Mouse (Mus musculus) MN1 (cell line): ENCODE data around the gene Slc39a11.

Experiments used
- DNase-seq: peaks from one replicate; pipeline ENCODE4 v3.0.0-alpha.2; 2016; ENCODE audit warnings: low spot score

The Slc39a11 gene

GRCm38 (mm10) chr11:113399601-113400000 lies 250.3 kb downstream of the Slc39a11 start:
- DNase-seq, result no peak

- no peak for DNase-seq
These were observed 252.5 kb downstream of the Slc39a11 start for GRCm38 (mm10) chr11:113397394-113397793.

- DNase-seq, result peak; percentile 83
These were observed 256.3 kb downstream of the Slc39a11 start for GRCm38 (mm10) chr11:113393366-113394150.

GRCm38 (mm10) chr11:113391664-113392063 lies 258.2 kb downstream of the Slc39a11 start:
- DNase-seq, result no peak

DNA sequence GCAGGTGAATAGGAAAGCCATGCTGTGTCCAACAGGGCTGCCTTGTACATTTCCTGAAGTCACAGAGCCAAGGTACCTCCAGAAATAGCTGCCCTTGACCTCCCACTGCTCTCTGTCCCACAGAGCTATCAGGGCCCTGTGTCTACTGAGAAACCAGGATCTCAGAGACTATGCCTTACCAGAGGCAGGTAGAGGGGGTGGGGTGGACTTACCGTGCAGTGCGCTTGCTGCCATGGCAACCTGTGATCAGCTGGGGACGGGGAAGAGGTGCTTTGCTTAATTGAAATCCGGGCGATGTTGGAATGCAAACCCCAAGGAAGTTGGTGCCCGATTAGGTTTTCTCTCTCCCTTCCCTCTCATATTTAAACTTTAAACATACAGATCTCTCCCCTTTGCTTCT lies 260.2 kb downstream of the Slc39a11 start:
- DNase-seq, result no peak

DNA sequence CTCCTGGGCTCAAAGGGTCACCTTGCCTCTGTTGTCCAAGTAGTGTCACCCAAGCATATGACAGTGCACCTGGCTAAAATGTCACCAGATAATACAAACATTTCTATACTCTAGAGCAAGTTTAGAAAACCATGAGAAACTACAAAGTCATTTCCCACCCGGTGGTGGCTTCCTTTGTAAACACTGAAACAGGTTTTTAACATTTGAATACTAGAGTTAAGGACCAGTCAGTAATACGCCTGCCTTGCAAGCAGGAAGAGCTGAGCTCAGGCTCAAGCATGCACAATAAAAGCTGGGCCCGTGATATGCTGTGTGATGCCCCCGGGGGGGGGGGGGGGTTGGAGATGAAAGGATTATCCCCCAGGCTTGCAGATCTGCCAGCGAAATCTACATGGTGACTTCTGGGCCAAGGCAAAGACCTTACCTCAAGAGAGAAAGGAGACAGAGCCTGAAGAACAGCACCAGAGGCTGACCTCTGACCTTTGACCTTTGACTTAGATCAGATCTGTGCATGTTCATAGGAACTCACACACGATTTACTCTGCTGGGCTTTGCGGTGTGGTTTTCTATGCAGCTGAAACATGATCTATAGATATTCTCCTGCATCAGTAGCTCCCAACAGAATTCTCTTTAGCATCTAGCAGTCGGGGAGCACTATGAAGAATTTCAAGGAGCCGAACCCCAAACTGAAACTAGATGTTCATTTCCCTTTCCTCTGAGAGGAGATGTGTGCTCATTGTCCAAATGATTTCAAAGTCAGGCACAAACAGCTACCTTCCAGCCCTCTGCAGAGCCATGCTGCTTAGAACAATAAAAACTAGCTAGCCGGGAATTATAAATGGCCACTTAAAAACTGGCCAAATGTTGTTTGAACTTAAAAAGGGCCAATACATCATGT lies 267.0 kb downstream of the Slc39a11 start:
- no peak for DNase-seq

DNA sequence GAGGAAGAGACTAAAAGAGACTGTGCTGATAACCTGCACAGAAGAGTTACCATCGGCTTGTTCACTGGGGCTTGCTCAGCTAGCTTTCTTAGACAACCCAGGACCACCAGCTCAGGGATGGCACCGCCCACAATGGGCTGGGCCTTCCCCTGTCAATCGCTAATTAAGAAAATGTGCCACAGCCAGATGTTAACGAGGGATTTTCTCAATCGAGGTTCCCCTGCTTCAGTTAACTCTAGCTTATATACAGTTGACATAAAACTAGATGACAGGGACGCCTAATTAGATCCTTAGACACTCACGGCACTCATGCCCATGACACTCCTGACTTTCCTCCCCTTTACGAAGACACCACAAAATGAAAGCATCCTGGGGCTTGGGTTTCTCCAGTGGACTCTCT lies 268.3 kb downstream of the Slc39a11 start:
- no peak for DNase-seq

DNA sequence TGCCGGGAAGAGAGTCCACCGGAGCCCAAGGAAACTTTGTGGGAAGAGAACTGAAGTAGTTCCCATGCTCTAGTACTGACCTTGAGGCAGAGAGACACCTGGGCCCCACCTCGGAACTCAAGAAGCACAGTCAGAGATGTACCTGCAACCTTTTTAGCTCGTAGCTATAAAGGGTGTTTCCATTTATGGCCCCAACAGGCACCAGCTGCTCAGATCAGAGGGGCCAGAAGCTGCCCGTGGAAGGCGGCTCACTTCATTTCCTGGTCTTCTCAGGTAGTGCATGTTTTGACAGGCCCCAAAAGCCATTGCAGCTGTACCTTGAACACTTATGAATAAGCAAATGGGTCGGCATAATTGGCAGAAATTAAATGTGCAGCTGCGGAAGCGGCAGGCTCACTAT lies 271.0 kb downstream of the Slc39a11 start:
- DNase-seq, result no peak

DNA sequence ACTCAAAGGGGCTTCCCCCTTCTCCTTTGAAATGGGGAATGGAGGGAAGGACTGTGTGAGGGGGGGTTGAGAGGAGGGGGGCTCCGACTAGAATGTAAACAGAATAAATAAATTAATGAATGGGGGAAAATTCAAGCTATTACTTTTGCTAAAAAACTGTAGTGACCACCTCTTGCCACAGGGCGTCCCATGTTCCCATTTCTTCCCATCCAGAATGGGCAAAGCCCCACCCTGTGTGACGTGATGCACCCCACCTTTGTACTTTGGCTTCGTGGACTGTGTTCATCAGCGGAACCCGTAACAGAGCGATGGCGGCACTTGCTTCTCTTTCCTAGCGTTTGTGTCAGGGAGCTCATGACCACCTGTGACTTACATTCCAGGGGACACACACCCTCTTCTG lies 273.8 kb downstream of the Slc39a11 start:
- DNase-seq, result no peak

GRCm38 (mm10) chr11:113373926-113374325 lies 276.0 kb downstream of the Slc39a11 start:
- DNase-seq, result no peak

DNA sequence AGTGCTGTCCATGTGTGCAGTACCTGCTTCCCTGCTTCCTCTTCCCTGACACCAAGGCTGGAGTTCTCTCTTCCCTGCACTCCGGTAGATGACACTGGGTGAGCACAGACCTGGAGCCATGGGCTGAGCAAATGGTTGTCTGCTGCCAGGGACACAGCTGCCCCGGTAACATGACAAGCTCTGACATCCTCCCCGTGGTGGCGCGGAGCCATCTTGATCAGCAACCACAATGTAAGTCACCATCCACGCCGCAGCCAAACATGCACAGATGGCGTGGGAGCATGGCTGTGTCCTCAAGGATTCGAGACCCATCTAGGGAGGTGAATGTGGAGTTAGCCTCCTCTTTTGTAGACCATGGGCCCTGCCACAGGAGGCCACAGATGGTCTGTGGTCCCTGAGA lies 276.5 kb downstream of the Slc39a11 start:
- no peak for DNase-seq

DNA sequence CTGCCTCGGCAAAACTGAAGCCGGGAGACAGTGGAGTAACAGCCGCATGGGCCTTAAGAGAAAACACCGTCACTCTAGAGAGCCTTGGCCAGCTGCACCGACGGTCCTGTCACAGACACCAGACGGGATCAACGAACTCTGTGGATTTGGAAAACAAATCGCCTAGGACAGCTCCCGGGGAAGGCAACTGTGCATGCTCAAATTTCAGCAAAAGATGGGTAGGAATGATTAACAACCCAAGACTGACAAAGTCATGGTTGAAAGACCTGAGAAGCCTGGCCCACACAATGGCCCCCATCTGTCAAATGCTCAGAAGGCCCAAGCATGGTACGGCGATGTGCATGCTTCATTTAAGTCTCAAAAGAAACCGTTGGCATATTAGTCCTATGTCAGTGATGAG lies 281.8 kb downstream of the Slc39a11 start:
- DNase-seq, result no peak

GRCm38 (mm10) chr11:113366257-113367030 lies 283.4 kb downstream of the Slc39a11 start:
- DNase-seq, result no peak

DNA sequence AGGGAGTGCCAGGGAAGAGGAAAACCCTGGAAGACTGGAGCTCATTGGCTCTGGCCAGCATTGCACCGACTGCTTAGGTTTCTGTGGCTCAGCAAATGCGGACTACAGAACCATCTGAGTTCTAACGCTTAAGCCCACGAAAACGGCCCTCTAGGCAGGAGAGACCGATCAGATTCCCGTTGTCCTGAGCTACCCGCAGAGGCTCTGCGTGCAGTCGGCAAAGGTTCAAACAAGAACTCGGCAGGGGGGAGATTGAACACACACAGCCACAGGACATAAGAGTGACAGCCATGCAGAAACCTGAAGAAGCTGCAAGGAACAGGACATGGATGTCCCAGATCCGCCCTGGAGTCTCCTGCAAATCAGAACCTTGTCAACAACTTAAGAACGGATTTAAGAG lies 286.1 kb downstream of the Slc39a11 start:
- no peak for DNase-seq

DNA sequence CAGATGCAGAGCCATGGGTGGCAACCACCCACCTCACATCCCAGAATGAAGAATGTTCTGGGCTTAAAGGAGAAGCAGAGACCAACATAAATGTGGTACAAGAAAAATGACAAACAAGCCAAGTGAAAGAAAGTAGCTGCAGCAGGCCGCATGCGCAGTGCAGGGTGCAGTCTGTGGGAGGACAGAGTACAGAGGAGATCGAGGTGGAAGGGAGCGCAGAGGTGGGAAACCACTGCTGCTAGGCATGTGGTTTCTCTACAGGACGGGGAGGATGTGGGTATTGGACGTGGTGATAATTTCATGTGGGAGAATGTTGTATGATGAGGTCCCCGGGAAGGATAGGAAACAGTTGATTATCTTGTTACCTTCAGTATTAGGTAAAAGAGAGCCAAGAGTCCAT lies 287.3 kb downstream of the Slc39a11 start:
- DNase-seq, result no peak

DNA sequence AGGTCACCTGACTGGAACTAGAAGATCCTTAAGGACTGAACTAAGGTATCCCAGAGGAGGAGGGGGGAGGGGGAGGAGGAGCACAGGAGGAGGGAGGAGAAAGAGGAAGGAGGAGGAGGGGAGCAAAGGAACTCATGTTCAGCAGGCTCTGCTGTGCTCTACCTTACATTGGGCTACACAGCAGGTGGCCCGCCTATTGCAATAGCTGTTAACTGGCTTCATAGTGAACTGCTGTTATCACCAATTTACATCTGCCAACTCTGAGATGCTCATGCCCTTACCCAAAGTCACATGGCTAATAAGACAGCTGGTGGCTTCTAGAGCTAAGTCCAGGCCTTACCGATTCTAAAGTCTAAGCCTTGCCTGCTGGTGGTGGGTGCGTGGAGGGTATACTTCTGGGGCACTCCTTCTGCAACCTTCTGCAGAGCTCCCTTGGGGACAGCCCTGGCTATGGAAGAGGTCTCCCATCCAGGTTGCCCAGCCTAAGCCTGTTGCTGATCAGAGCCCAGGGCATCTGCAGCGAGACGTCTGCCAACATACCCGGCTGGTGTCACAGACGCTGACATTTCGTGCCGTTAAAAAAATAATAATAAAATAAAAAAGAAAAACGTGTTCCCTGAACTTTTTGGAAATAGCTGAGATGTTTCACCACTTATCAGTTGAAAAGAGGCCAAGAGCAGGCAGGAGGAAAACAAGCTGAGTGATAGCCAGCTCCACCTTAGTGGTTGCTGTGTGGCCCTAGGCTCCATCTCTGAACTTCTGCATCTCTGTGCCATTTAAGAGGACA lies 289.6 kb downstream of the Slc39a11 start:
- peak; percentile 14 for DNase-seq

DNA sequence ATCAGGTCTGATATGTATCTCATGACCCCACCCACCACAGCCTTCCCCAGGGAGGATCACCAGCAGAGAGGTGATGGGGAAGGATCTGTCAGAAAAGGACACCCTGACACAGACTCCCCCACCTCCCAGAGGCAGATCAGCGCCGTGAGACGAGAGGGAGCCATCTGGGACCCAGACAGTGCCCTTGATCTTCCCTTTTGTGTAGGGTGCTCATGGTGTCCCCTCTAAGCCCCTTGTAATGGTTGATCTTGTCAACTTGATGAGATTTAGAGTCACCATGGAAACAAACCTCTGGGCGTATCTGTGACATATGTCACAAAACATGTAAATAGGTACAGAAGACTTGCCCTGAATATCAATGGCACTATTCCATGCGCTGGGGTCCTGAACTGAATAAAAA lies 293.9 kb downstream of the Slc39a11 start:
- DNase-seq, result no peak

- peak; percentile 88 for DNase-seq
These were observed 297.6 kb downstream of the Slc39a11 start for GRCm38 (mm10) chr11:113352085-113352815.

- DNase-seq, result no peak
These were observed 299.3 kb downstream of the Slc39a11 start for GRCm38 (mm10) chr11:113350583-113350982.

DNA sequence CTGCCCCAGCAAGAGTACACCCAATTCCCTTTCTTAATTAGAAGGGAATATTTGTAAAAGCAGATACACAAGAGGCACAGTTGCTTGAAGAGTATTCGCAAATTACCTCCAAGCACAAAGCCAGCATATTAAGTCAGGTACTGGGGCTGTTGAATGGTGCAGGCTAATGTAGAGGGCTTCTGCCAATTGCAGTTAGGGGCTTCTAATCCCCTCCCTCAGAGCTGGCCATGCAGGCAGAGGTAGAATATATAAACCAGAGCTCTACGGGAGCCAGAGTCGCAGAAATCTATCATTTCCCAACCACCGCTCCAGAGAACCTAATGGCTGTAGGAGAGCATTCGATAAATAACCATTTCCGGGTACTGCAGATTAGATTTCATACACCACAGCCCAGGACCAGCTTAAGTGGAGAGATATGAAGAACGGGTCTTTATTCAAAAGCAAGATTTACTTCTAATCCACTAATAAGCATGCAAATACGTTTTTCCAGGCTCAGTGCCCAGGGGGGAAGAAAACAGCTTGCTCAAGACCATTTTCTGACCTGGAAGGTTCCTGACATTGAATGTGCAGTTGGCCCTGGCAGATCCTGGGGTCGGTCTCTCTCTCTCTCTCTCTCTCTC lies 302.9 kb downstream of the Slc39a11 start:
- DNase-seq, result peak; percentile 42
